Mouse (Mus musculus): ENCODE results near the gene Gm36028. TPM values are rescaled to one million over a fixed set of nuclear protein-coding genes. Genes with fewer than 3 reads are reported as not detected.

Gene Gm36028
- polyA plus RNA-seq, 1 experiment, result 1.8 TPM

GRCm38 (mm10) chr16:37809623-37809992, 51.3 kb downstream of the Gm36028 start:
- Histone ChIP-seq H3K4me1 (ENCODE audit: control insufficient read depth, insufficient read depth, low read length) (peaks cover 18% of the 10 kb centered on the region), H3K4me3 (ENCODE audit: insufficient read depth, low read depth, low read length) (no peak overlapping the region), H3K27ac (ENCODE audit: insufficient read depth, low read depth, low read length) (peak overlapping the region; percentile 42), H3K36me3 (ENCODE audit: control insufficient read depth, insufficient read depth, low read length) (no peaks in the 10 kb centered on the region), H3K27me3 (replicated peaks; ENCODE audit: control insufficient read depth, insufficient read depth, low read length) (no peaks in the 10 kb centered on the region)
- TF ChIP-seq CTCF (conservative IDR thresholded peaks at IDR 0.05; ENCODE audit: insufficient read depth, insufficient read length, low read depth, low read length) (no peak), POLR2A (IDR thresholded peaks at IDR 0.05; ENCODE audit: low read depth, low read length) (no peak)
- no peak for DNase-seq
- WGBS, result 53% methylated on average over 6 of the region's 6 CpGs

GRCm38 (mm10) chr16:37808866-37809622, 51.9 kb downstream of the Gm36028 start:
- peak; percentile 51 for DNase-seq
- H3K36me3 ChIP-seq (ENCODE audit: control insufficient read depth, insufficient read depth, low read length), result no peaks in the 10 kb centered on the region
- peak overlapping the region; percentile 42 for H3K27ac ChIP-seq (ENCODE audit: insufficient read depth, low read depth, low read length)
- H3K4me1 ChIP-seq (ENCODE audit: control insufficient read depth, insufficient read depth, low read length), result peaks cover 16% of the 10 kb centered on the region
- H3K27me3 ChIP-seq (replicated peaks; ENCODE audit: control insufficient read depth, insufficient read depth, low read length), result no peaks in the 10 kb centered on the region
- WGBS, result 50% methylated on average over 10 of the region's 10 CpGs
- H3K4me3 ChIP-seq (ENCODE audit: insufficient read depth, low read depth, low read length), result no peak overlapping the region
- TF ChIP-seq POLR2A (IDR thresholded peaks at IDR 0.05; ENCODE audit: low read depth, low read length) (no peak), CTCF (conservative IDR thresholded peaks at IDR 0.05; ENCODE audit: insufficient read depth, insufficient read length, low read depth, low read length) (no peak)

GRCm38 (mm10) chr16:37807269-37807668, 53.7 kb downstream of the Gm36028 start:
- Histone ChIP-seq H3K4me1 (ENCODE audit: control insufficient read depth, insufficient read depth, low read length) (peaks cover 9% of the 10 kb centered on the region), H3K36me3 (ENCODE audit: control insufficient read depth, insufficient read depth, low read length) (no peaks in the 10 kb centered on the region), H3K27ac (ENCODE audit: insufficient read depth, low read depth, low read length) (no peak overlapping the region), H3K27me3 (replicated peaks; ENCODE audit: control insufficient read depth, insufficient read depth, low read length) (no peaks in the 10 kb centered on the region), H3K4me3 (ENCODE audit: insufficient read depth, low read depth, low read length) (no peak overlapping the region)
- DNase-seq, result no peak
- WGBS, result 83% methylated on average over 8 of the region's 8 CpGs
- TF ChIP-seq POLR2A (IDR thresholded peaks at IDR 0.05; ENCODE audit: low read depth, low read length) (no peak), CTCF (conservative IDR thresholded peaks at IDR 0.05; ENCODE audit: insufficient read depth, insufficient read length, low read depth, low read length) (no peak)

- TF ChIP-seq POLR2A (IDR thresholded peaks at IDR 0.05; ENCODE audit: low read depth, low read length) (no peak), CTCF (conservative IDR thresholded peaks at IDR 0.05; ENCODE audit: insufficient read depth, insufficient read length, low read depth, low read length) (no peak)
- Histone ChIP-seq H3K36me3 (ENCODE audit: control insufficient read depth, insufficient read depth, low read length) (no peaks in the 10 kb centered on the region), H3K27me3 (replicated peaks; ENCODE audit: control insufficient read depth, insufficient read depth, low read length) (no peaks in the 10 kb centered on the region)
Measured at GRCm38 (mm10) chr16:37805746-37806495, 55.0 kb downstream of the Gm36028 start.

GRCm38 (mm10) chr16:37803387-37803950, 57.5 kb downstream of the Gm36028 start:
- Histone ChIP-seq H3K4me1 (ENCODE audit: control insufficient read depth, insufficient read depth, low read length) (no peaks in the 10 kb centered on the region), H3K27ac (ENCODE audit: insufficient read depth, low read depth, low read length) (no peak overlapping the region), H3K4me3 (ENCODE audit: insufficient read depth, low read depth, low read length) (no peak overlapping the region), H3K36me3 (ENCODE audit: control insufficient read depth, insufficient read depth, low read length) (no peaks in the 10 kb centered on the region), H3K27me3 (replicated peaks; ENCODE audit: control insufficient read depth, insufficient read depth, low read length) (no peaks in the 10 kb centered on the region)
- DNase-seq, result no peak
- WGBS, result 96% methylated on average over 9 of the region's 9 CpGs
- TF ChIP-seq POLR2A (IDR thresholded peaks at IDR 0.05; ENCODE audit: low read depth, low read length) (no peak), CTCF (conservative IDR thresholded peaks at IDR 0.05; ENCODE audit: insufficient read depth, insufficient read length, low read depth, low read length) (no peak)

More at GRCm38 (mm10) chr16:37805746-37806495, 55.0 kb downstream of the Gm36028 start:
- H3K4me1 ChIP-seq (ENCODE audit: control insufficient read depth, insufficient read depth, low read length), result 0 out of 2 replicates have a peak, but pooled peaks cover 2% of the 10 kb centered on the region
- no peak overlapping the region for H3K27ac ChIP-seq (ENCODE audit: insufficient read depth, low read depth, low read length)
- WGBS, result 62% methylated on average over 3 of the region's 3 CpGs
- no peak overlapping the region for H3K4me3 ChIP-seq (ENCODE audit: insufficient read depth, low read depth, low read length)
- no peak for DNase-seq

GRCm38 (mm10) chr16:37802686-37803295, 58.2 kb downstream of the Gm36028 start:
- DNase-seq, result no peak
- no peaks in the 10 kb centered on the region for H3K4me1 ChIP-seq (ENCODE audit: control insufficient read depth, insufficient read depth, low read length)
- H3K4me3 ChIP-seq (ENCODE audit: insufficient read depth, low read depth, low read length), result no peak overlapping the region
- no peak for TF ChIP-seq CTCF (conservative IDR thresholded peaks at IDR 0.05; ENCODE audit: insufficient read depth, insufficient read length, low read depth, low read length)
- TF ChIP-seq POLR2A (IDR thresholded peaks at IDR 0.05; ENCODE audit: low read depth, low read length), result no peak
- no peaks in the 10 kb centered on the region for H3K36me3 ChIP-seq (ENCODE audit: control insufficient read depth, insufficient read depth, low read length)
- 70% methylated on average over 4 of the region's 4 CpGs for WGBS
- no peaks in the 10 kb centered on the region for H3K27me3 ChIP-seq (replicated peaks; ENCODE audit: control insufficient read depth, insufficient read depth, low read length)
- no peak overlapping the region for H3K27ac ChIP-seq (ENCODE audit: insufficient read depth, low read depth, low read length)
